In the genomic region with DNA sequence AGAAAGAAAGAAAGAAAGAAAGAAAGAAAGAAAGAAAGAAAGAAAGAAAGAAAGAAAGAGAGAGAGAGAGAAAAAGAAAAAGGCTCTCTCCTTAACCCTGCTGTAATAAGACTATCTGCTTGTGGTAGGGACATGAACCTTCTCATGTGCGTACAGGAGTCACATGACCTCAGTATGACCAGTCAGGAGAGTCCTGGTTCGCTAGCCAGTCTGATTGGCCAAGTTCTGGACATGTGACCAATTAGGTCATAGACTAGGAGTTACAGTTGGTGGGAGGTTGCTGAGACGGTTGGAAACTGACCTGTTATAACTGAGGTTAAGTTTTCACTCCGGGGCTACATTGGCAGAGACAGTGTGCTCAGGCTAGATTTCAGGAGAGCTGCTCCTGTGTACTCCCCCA, we compare ENCODE assay signal across 23 mouse cellular contexts.
DNase-seq lines count a peak whose midpoint lies in the region; ATAC-seq and TF ChIP-seq lines count a peak whose summit lies in the region.
"Had no signal": no experiment of that assay in that cellular context is flagged by ENCODE, and none has a peak within 500 bp of the region (broad histone marks: within the 10 kb centered on the region; RNA-seq: fewer than 3 reads in every experiment).

No protein-coding gene starts in this region.

- H3K79me2 ChIP-seq in CH12.LX (replicated peaks; ENCODE audit: control insufficient read depth, extremely low read depth, insufficient read depth, poor library complexity, severe bottlenecking), result no peaks in the 10 kb centered on the region

- no peak for TF ChIP-seq RAD21 in CH12.LX (IDR thresholded peaks at IDR 0.05; ENCODE audit: low read depth, low read length)

- no peaks in the 10 kb centered on the region for H3K4me1 ChIP-seq in CH12.LX (ENCODE audit: control insufficient read depth in 1 of 2, insufficient read depth in 2 of 2)
- no peaks in the 10 kb centered on the region for H3K4me1 ChIP-seq in kidney, adult 2 months (ENCODE audit: control insufficient read depth, insufficient read depth, low read length)
- no peaks in the 10 kb centered on the region for H3K4me1 ChIP-seq in midbrain, postnatal 0 days (ENCODE audit: insufficient read depth, low read length)
- H3K4me1 ChIP-seq: embryonic facial prominence, embryonic 15.5 days; forebrain, embryonic 10.5 days; forebrain, embryonic 15.5 days; heart, embryonic 13.5 days; hindbrain, embryonic 15.5 days had no signal

- dilution Hi-C loops in CH12.LX (cut with MboI; ENCODE audit: extremely low pct_ligation_motif_present, extremely low pct_unique_long_range_greater_than_20kb, low sequenced_read_pairs), result no loop called here

- no peak overlapping the region for H3K9ac ChIP-seq in CH12.LX (ENCODE audit: insufficient read depth, low read depth)
- H3K9ac ChIP-seq in midbrain, postnatal 0 days (replicated peaks; ENCODE audit: low read length, poor library complexity, severe bottlenecking), result no peak overlapping the region
- H3K9ac ChIP-seq: embryonic facial prominence, embryonic 15.5 days; forebrain, embryonic 15.5 days; heart, embryonic 13.5 days; hindbrain, embryonic 15.5 days had no signal

- no peak overlapping the region for H3K4me3 ChIP-seq in CH12.LX (replicated peaks in 1 of 3; ENCODE audit: low read depth in 2 of 3, low read length in 2 of 3, poor library complexity in 1 of 3)
- no peak overlapping the region for H3K4me3 ChIP-seq in kidney, adult 2 months (ENCODE audit: insufficient read depth, low read depth, low read length)
- H3K4me3 ChIP-seq in midbrain, postnatal 0 days (ENCODE audit: low read depth, low read length), result no peak overlapping the region
- H3K4me3 ChIP-seq: embryonic facial prominence, embryonic 15.5 days; erythroblast, embryonic 14.5 days; forebrain, embryonic 10.5 days; forebrain, embryonic 15.5 days; heart, embryonic 13.5 days; hindbrain, embryonic 15.5 days had no signal

- DNase-seq in 3134 (ENCODE audit: extremely low read depth, insufficient read length, low spot score) (peak; percentile 37), CH12.LX (ENCODE audit: extremely low read depth) (peak; percentile 6), NIH3T3 (ENCODE audit: low read depth) (peak; percentile 64)
- peak; percentile 58 for DNase-seq in testis, postnatal 14 days (ENCODE audit: low spot score)
- DNase-seq in lung, postnatal 25 days (ENCODE audit: low spot score), result no peak
- DNase-seq in kidney, adult 2 months, result no peak
- DNase-seq in midbrain, postnatal 0 days (ENCODE audit: low spot score), result no peak
- DNase-seq: adrenal gland, adult 8-10 months; adrenal gland, postnatal 36 days; B cell, adult 2 months; cerebellum, adult 11-12 months; cerebellum, adult 9-11 months; gastrocnemius, postnatal 36 days; heart, adult 11 months; heart, postnatal 36 days had no signal

- H3K27me3 ChIP-seq in CH12.LX (replicated peaks), result no peaks in the 10 kb centered on the region
- no peaks in the 10 kb centered on the region for H3K27me3 ChIP-seq in kidney, adult 2 months (replicated peaks; ENCODE audit: control insufficient read depth, insufficient read depth, low read length)
- H3K27me3 ChIP-seq in midbrain, postnatal 0 days (ENCODE audit: insufficient read depth, low read length), result no peaks in the 10 kb centered on the region
- H3K27me3 ChIP-seq: embryonic facial prominence, embryonic 15.5 days; forebrain, embryonic 15.5 days; heart, embryonic 13.5 days; hindbrain, embryonic 15.5 days had no signal

- no peak for TF ChIP-seq EP300 in CH12.LX (IDR thresholded peaks at IDR 0.05; ENCODE audit: low read length)

- H3K27ac ChIP-seq in CH12.LX (ENCODE audit: insufficient read depth, low read depth), result no peak overlapping the region
- H3K27ac ChIP-seq in kidney, adult 2 months (ENCODE audit: insufficient read depth, low read depth, low read length), result no peak overlapping the region
- H3K27ac ChIP-seq in midbrain, postnatal 0 days (ENCODE audit: low read depth, low read length), result no peak overlapping the region
- H3K27ac ChIP-seq: embryonic facial prominence, embryonic 15.5 days; forebrain, embryonic 10.5 days; forebrain, embryonic 15.5 days; heart, embryonic 13.5 days; hindbrain, embryonic 15.5 days had no signal

- no peak for TF ChIP-seq POLR2A in CH12.LX (IDR thresholded peaks at IDR 0.05; ENCODE audit: low read depth, low read length)
- no peak for TF ChIP-seq POLR2A in kidney, adult 2 months (IDR thresholded peaks at IDR 0.05; ENCODE audit: low read depth, low read length)

- in situ Hi-C loops in CH12.LX (cut with MboI; ENCODE audit: low pct_ligation_motif_present, low pct_unique_long_range_greater_than_20kb, low sequenced_read_pairs), result no loop called here

- no peak overlapping the region for H3K4me2 ChIP-seq in CH12.LX (ENCODE audit: insufficient read depth, low read depth, poor library complexity, severe bottlenecking)
- no peak overlapping the region for H3K4me2 ChIP-seq in midbrain, postnatal 0 days (ENCODE audit: low read depth, low read length, poor library complexity, severe bottlenecking)
- H3K4me2 ChIP-seq: embryonic facial prominence, embryonic 15.5 days; forebrain, embryonic 15.5 days; heart, embryonic 13.5 days; hindbrain, embryonic 15.5 days had no signal

- no peak for ATAC-seq in midbrain, postnatal 0 days (ENCODE audit: low FRiP score)
- ATAC-seq: CD4-positive, CD25-positive, alpha-beta regulatory T cell, adult 4 months; forebrain, embryonic 15.5 days; intestine, embryonic 16.5 days had no signal

- 72% methylated on average over 4 of the region's 4 CpGs for WGBS in kidney, adult 2 months
- 76% methylated on average over 4 of the region's 4 CpGs for WGBS in midbrain, postnatal 0 days

- no peaks in the 10 kb centered on the region for H3K36me3 ChIP-seq in CH12.LX (replicated peaks in 1 of 2; ENCODE audit: control insufficient read depth in 1 of 2, insufficient read depth in 1 of 2, low read length in 1 of 2)
- no peaks in the 10 kb centered on the region for H3K36me3 ChIP-seq in kidney, adult 2 months (ENCODE audit: control insufficient read depth, insufficient read depth, low read length)
- no peaks in the 10 kb centered on the region for H3K36me3 ChIP-seq in midbrain, postnatal 0 days (ENCODE audit: insufficient read depth, low read length)
- H3K36me3 ChIP-seq: embryonic facial prominence, embryonic 15.5 days; forebrain, embryonic 10.5 days; forebrain, embryonic 15.5 days; heart, embryonic 13.5 days; hindbrain, embryonic 15.5 days had no signal

- no peak for TF ChIP-seq CTCF in CH12.LX (conservative IDR thresholded peaks at IDR 0.05 in 1 of 2, IDR thresholded peaks at IDR 0.05 in 1 of 2; ENCODE audit: low read depth in 2 of 2, low read length in 2 of 2)
- no peak for TF ChIP-seq CTCF in kidney, adult 2 months (conservative IDR thresholded peaks at IDR 0.05; ENCODE audit: insufficient read depth, insufficient read length, low read depth, low read length)
- TF ChIP-seq CTCF in midbrain, postnatal 0 days (IDR thresholded peaks at IDR 0.05), result no peak

- no peaks in the 10 kb centered on the region for H3K9me3 ChIP-seq in CH12.LX (replicated peaks; ENCODE audit: low read length)
- 0 out of 2 replicates have a peak, but pooled peaks cover 3% of the 10 kb centered on the region for H3K9me3 ChIP-seq in midbrain, postnatal 0 days (ENCODE audit: low read length)
- H3K9me3 ChIP-seq: embryonic facial prominence, embryonic 15.5 days had no signal

TF ChIP-seq in CH12.LX, 34 proteins besides CTCF, POLR2A, EP300 and RAD21:
- no peak for TF ChIP-seq ZC3H11A (IDR thresholded peaks at IDR 0.05; ENCODE audit: low read depth, low read length)
- no peak for TF ChIP-seq MEF2A (IDR thresholded peaks at IDR 0.05; ENCODE audit: borderline replicate concordance, low read depth, low read length)
- TF ChIP-seq ZNF384 (IDR thresholded peaks at IDR 0.05; ENCODE audit: low read depth, low read length), result no peak
- no peak for TF ChIP-seq MAFK (IDR thresholded peaks at IDR 0.05; ENCODE audit: insufficient replicate concordance, low read length)
- TF ChIP-seq NELFE (IDR thresholded peaks at IDR 0.05; ENCODE audit: low read depth, low read length), result no peak
- peak; percentile 37 for TF ChIP-seq USF1 (IDR thresholded peaks at IDR 0.05; ENCODE audit: low read depth, low read length)
- TF ChIP-seq MAX (IDR thresholded peaks at IDR 0.05; ENCODE audit: low read length), result no peak
- no peak for TF ChIP-seq NRF1 (IDR thresholded peaks at IDR 0.05; ENCODE audit: low read depth, low read length)
- no peak for TF ChIP-seq SIN3A (IDR thresholded peaks at IDR 0.05; ENCODE audit: low read length)
- no peak for TF ChIP-seq JUND (conservative IDR thresholded peaks at IDR 0.05; ENCODE audit: low read depth, low read length)
- no peak for TF ChIP-seq ZMIZ1 (IDR thresholded peaks at IDR 0.05; ENCODE audit: low read depth, low read length)
- no peak for TF ChIP-seq TBP (conservative IDR thresholded peaks at IDR 0.05; ENCODE audit: low read depth, low read length)
- TF ChIP-seq MXI1 (IDR thresholded peaks at IDR 0.05; ENCODE audit: low read depth, low read length), result no peak
- no peak for TF ChIP-seq BHLHE40 (IDR thresholded peaks at IDR 0.05; ENCODE audit: low read depth, low read length)
- TF ChIP-seq ZKSCAN1 (IDR thresholded peaks at IDR 0.05; ENCODE audit: borderline replicate concordance, low read depth, low read length), result no peak
- peak; percentile 53 for TF ChIP-seq USF2 (conservative IDR thresholded peaks at IDR 0.05; ENCODE audit: low read depth, low read length)
- no peak for TF ChIP-seq IRF4 (IDR thresholded peaks at IDR 0.05; ENCODE audit: low read depth, low read length)
TF ChIP-seq in CH12.LX: peak in this region for 2.

Comparison
In these comparisons a context has a peak if more than half of its experiments do, and no peak if none do; other contexts are left out.
1. DNase-seq: peak in 3134 (single experiment), CH12.LX (single experiment), NIH3T3 (single experiment) and testis, postnatal 14 days (single experiment); none in lung, postnatal 25 days (single experiment), kidney, adult 2 months (single experiment) and midbrain, postnatal 0 days (single experiment).